Mouse (Mus musculus): ENCODE data around the gene Zfp385c.

- 0 out of 2 replicates have a peak, but pooled peaks have one; percentile 38 for TF ChIP-seq POLR2A (IDR thresholded peaks at IDR 0.05; ENCODE audit: insufficient read depth, low read depth, low read length)
- no peak for TF ChIP-seq EP300 (IDR thresholded peaks at IDR 0.05; ENCODE audit: insufficient read depth, low read depth, low read length)
Observed at GRCm38 (mm10) chr11:100701301-100701700, 9.0 kb upstream of the Zfp385c start.

Data from heart, adult 2 months (tissue).